Mouse (Mus musculus) activated CD4-positive, CD25-positive, alpha-beta regulatory T cell, adult 4 months (primary cell): ENCODE data around the gene Nxn. TPM values are rescaled to one million over a fixed set of nuclear protein-coding genes. Genes with fewer than 3 reads are reported as not detected.

Source experiments
- ATAC-seq: one replicate; pipeline ENCODE4 v1.8.0; 2017
- polyA plus RNA-seq, 2 experiments: library from polyadenylated mRNA; unstranded; fragments of 100-300 nt; shearing (Covaris generic); gene quantifications; one replicate each; pipeline ENCODE4 v1.2.1; 2017

The Nxn gene
- polyA plus RNA-seq, 2 experiments from 2014 or later = 0.71 to 1.8 TPM

DNA sequence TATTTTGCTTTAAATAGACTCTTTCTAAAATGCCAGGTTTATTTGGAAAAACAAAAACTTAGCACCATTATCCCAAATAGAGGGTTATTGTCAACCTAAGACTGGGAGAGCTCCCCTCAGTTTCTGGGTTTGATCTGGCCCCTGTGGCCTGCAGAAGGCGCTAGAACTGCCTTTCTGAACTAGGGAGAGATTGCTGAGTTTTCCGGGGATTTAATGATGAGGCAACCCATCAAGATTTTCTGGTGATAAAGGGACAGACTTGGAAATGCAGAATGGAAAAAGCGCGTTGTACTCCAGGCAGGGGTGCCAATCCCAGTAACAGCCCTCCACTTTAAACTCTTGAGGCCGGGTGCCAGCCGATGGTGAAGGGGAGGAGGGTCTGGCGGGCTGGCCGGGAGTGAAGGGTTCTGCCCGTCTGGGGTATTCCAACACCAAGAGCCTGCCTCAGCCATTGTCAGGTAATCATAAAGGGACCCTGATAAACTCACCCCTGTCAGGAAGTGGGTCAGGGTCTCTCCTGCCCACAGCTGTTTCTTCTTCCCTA is 100.4 kb downstream of the Nxn start:
- no peak for ATAC-seq

DNA sequence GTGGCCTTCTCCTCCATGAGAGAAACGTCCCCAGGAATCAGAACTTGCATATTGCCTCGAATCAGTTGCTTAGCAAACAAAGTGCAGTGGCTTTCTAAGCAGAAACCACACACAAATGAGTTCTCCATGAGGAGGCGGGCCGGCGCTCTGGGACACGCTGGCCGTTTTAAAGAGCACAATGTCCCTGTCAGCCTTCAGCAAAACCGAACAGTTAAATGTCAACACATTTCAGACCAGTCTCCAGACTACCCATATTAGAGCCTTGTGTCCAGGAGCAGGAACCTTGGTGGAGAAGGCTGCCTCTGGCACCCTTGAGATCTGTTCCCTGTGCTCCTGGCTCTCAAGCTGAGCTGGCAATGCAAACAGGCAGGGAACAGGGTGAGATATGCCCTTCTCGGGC is 101.7 kb downstream of the Nxn start:
- no peak for ATAC-seq

DNA sequence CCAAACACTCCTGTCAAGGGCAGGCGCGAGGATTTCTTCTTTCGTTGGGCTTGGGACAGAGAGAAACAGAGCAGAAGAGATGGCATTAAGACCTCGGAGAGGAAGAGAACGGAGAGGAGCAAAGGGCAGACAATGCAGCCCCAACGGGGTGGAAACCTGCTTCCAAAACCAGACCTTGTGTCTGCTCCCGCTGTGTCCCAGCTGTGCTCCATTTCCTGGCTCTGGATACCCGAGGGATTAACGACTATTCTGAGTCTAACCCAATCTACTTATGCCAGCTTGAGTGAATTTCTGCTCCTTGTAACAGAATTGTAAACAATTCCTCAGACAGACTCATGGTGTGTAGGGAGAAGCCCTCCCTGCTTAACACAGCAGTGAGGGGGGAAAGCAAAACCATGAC is 104.1 kb downstream of the Nxn start:
- ATAC-seq = no peak

DNA sequence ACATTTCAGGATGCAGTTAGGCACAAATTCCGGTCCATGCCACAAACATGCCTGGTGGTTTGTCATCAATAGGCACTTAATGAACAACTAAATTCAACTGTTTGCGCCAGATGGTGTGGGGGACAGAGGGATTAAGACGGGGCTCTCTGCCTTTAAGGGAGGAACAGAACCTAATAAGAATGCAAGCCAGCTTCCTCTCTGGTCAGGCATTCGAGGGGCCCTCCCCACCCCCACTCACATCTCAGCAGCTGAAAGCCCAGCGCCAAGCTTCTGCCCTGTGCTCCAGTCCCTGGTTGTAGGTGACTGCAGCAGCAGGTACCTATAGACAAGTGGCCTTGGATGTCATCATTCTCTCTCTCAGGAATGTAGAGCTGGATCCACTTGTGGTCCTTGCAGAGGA is 104.9 kb downstream of the Nxn start:
- no peak for ATAC-seq

DNA sequence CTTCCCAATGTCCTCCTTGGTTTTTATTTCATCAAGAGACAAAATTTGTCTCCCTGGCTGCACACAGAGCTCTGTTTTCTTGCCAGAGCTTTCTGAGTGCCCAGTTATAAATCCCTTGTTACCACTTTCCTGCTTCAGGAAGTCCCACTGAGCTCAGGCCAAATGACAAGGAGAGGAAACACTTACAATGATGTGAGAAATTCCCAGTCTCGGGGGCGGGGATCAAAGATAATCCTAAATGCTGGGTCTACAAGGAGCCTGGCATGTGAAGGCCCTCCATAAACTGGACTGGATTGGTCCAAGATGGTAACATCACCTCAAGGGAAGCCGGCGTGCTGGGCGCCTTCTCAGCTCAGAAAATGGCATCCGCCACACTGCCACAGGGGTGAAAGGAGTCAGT is 106.1 kb downstream of the Nxn start:
- ATAC-seq = no peak

DNA sequence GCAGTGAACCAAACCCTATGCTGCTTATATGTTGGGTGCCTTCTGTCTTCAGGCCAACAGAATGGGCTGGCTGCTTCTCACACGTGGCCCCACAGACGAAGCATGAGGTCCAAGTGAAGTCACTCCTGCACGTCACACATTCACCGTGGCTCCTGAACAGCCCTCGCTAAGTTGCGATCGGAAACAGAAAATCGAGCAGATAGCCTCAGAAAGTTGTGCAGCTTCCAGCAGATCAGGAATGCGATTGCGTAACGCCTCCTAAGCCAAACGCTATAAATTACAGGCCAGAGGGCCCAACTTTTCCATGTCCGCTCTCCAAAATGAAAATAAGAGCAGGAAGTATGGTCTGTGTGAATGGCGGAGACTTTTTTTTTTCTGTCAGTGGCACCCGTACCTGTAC is 106.5 kb downstream of the Nxn start:
- no peak for ATAC-seq

DNA sequence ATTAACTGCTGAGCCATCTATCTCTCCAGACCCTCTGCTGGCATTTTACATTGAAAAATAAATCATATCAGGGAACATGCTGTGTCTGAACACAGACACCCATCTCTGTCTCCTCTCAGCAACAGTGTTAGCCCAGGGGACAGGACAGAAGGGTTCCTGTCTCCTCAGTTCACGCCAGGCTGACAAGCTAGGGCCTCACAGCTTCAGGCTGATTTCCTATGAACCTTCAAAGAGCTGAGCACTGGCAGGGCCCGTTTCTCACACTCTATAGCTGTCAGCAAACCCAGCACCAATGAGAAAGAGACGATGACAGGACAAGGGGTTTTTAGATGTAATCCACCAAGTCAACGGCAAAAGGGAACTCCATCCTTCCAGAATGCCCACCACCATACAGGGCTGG is 107.0 kb downstream of the Nxn start:
- ATAC-seq = no peak

DNA sequence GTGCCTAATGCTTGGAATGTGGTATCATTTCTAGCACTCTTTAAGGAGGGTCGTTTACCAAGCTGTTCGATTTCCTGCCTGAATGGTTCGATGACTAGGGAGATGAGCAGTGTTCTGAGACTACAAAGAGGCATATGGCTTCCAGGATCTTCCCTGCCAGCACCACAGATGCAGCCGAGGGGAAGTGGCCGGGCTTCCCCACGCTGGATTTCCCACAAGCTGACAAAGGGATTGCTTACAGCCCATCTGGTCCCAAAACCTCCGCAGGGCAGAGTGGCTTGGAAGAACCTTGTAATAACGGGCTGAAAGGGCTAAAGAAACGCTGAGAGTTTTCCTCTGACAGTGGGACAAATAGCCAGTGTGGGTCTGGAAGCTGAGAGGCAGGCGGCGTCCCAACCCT is 108.6 kb downstream of the Nxn start:
- no peak for ATAC-seq

DNA sequence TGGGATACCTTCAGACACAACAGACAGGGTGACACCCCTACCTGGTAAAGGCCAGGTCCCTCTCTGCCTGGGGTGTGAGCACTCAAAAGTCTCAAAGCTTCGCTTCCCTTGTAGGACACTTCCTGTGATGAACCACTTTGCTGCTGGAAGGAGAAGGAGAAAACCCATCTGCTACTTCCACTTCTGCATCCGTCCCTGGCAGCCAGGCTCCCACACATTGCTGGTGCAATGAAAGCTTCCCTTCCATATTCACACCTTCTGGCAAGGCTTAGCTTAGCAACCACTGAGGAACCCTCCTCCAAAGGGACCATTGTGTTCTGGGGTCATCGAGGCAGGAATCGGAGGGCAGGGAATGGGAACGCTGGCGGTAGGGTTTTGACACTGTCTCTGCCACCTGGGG is 110.3 kb downstream of the Nxn start:
- no peak for ATAC-seq

DNA sequence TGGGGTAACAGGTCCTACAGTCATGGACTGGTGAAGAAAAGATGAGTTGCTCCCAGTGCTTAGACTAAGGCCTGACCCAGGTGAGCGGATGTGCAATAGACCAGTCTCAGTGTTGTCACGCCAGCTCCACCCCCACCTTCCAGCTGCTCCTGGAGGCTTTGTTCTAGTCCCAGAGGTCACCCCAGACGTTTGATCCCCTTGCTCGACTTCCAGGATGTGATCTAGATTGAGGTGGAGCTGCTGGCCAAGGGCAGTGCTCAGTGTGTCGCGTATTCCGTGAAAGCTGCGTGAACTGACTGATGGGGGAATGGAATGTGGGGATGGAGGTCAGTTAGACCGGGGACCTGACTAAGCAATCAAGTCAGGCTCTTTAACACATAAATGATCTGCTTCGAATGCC is 111.6 kb downstream of the Nxn start:
- ATAC-seq = no peak

DNA sequence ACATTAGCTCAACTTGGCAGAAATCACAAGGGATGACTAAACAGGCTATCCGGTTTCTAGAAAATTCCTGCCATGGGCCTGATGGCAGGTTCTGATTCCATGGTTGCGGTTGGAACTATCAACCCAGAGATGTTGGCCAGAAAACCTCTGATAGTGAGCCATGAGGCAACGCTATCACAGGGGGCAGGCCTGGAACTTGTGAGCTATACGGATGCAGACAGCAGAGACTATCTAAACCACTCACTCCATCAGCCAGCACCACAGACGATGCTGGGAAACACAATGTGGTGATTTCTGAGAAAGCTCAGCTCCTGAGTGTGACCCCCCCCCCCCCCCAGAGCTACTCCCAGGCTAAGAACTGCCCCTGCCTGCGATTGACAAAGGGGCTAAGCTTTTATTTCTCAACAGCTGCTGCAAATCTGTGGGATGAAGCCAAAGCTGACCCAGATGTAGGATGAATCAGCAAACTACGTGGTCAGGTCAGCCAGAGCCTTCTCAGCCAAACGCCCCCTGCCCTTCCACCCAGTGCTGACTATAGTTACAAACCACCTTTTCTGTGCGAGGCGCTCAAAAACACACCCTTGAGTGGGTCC is 112.3 kb downstream of the Nxn start:
- no peak for ATAC-seq

DNA sequence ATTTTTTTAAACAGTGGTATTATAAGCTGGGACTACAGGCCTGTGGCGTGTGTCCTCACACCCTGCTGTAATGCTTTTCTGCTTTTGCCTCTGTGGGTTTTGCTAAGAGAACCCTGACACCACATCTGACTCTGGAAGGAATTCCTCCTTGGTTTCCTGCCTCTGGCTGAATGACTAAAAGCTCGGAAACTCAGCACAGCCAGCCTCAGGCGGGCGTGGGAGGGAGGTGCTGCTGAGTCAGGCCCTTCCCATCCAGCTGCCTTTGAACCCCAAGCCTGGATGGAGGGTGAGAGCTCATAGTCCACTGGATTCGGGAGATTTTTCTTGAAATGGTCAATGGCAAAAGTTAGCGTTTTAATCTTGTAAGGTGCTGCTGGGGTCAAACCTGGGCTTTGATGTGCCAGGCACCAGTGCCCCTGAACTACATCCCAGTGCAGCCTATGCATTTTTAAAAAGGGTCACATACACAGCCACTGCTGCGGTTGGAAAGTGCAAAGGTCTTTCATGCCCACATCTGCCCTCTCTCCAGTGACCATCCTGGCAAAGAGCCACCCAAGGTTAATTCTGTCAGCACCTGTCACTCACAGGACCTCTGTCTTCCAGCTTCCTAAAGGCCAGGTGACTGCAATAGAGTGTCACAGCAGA is 113.4 kb downstream of the Nxn start:
- ATAC-seq = no peak

DNA sequence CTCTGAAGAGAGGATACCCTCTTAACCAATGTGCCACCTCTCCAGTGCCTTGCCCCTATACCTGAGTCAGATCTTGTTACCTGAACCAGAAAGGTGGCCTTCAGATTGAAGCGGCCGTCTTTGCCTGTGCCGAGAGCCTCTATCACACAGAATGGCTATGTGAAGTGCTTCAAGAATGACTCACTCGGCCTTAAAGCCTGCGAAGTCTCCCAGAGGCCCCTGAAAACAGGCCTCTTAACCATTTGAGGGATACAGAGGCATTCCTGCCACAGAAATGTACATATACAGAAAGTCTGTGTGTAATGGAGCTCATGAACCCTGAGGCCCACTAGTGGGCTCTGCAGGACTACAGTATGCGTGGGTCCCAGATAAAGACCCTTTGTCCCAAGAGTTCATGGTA is 115.1 kb downstream of the Nxn start:
- no peak for ATAC-seq

DNA sequence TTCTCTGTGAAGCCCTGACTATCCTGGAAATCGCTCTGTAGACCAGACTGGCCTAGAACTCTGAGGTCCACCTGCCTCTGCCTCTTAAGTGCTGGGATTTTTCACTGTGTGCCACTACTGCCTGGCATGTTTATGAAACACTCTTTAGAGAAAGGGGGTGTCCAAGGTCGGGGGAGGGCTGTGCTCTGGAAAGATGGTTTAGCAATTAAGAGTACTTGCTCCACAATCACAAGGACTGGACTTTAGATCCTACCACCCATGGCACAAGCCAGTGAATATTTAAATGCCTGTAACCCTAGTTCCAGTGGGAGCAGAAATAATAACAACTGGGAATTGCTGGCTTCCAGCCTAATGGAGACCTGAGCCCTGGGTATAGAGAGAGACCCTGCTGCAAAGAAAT is 119.0 kb downstream of the Nxn start:
- ATAC-seq = no peak

DNA sequence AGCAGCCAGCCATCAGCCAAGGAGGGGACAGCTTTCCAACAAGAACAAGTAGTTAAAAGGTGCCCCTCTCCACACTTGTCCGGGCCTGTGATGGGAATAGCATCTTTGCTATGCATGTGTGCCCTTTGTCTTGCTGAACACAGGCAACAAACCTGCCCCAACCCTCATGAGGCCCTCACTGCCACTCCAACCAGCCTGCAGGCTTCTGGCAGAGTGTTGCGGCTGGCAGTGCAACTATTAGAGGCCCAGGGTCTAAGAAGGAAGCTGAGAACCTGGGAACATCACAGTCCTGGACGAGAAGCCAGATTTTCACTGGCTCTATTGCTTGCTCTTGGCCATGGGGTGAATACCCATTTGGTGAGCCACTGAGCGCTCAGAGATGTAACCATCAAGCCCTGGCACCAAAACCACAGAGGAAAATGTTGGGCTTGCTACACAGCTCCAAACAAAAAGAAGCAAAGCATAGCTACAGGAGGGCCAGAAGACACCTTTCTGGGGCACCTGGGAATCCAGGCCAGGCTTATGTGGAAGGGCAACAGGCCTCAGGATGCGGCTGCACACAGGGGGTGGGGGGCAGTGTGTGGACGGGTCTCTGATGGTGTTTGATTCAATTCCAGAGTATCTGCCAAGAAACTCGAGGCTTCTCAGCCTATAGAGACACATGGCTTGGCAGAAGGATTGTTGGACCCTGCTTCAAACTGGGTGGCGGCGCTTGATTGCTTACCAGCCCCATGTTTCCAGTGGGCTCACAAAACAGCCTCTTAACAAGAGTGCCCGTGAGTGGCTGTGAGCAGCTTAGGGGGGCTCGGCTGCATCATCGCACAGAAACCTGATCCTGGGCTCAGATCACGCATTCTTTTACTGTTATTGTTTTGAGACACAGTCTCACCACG is 119.7 kb downstream of the Nxn start:
- no peak for ATAC-seq

DNA sequence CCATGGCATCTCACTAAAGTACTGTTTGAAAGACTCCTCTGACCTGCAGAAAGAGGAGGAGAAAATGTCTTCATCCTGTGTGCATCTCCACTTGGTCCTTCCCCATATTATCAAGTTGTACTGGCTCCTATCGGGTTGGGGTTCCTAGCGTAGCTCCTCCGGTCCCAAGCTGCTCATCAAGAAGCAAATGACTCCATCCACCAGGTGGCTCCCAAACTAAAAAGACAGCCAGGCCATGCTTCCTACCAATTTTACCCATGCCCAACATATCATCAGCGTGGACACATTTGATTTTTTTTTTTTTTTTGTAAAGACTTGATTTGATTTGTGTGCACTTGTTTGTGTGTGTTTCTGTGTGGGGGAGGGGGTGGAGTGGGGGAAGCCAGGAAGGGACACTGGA is 126.5 kb downstream of the Nxn start:
- no peak for ATAC-seq

DNA sequence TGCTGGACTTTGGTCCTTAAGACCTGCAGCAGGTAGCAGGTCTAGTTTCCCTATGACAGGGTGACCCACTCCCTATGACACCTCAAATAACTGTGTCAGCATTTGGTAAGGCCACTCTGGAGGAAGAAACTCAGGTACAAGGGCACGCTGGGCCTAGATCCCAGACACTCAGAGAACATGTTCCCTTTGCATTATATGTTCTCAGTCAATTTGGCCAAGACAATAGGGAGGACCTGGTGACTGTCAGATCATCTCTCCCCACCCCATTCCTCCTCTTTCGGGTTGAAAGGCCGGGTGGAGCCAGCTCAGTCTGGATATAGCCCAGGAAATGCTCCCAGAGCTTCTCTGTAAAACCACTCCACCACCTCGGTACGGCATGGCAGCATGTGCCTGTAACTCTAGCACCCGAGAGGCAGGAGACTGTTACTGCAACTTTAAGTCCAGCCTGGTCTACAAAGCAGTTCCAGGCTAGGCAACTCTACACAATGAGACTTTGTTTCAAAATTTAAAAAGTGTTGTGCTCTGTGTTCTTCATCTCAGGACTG is 130.3 kb downstream of the Nxn start:
- no peak for ATAC-seq

DNA sequence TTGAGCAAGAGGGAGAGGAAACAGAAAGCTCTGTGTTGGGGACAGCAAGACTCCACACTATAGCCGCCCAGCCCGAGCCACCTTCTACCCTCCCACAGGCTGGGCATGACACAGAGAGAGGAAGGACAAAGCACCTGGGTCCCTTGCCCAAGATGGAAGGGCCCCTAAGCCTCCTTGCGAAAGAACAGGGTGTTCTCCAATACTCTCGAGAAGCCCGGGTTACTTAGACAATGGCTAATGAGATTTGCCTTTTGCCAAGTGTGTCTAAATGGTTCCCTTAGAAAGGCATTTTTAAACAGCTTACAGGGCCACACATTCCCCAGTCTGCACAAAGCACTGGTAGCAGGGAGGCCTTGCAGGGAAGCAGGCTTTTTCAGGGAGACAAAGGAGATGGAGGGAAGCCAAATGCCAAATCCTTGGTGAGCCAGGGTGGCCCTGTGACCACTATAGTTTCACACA is 130.9 kb downstream of the Nxn start:
- ATAC-seq = no peak

DNA sequence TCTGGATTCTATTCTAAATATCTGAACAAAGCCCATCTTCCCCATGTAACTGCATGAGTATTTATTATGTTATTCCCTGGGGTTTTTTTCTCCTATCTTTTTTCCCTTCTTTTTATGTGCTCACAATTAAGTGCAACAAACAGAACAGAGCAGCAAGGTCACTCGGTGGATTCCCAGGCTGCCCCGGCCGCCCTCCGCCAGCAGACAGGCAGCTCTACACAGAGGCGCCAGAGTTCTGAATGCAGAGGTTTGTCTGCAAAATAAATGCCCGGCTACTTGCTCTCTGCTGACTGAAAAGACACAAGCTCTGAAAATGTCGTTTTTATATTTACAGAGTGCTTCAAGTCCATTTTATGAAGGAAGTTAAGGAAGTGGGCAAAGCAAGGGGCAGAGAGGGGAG is 131.4 kb downstream of the Nxn start:
- no peak for ATAC-seq

DNA sequence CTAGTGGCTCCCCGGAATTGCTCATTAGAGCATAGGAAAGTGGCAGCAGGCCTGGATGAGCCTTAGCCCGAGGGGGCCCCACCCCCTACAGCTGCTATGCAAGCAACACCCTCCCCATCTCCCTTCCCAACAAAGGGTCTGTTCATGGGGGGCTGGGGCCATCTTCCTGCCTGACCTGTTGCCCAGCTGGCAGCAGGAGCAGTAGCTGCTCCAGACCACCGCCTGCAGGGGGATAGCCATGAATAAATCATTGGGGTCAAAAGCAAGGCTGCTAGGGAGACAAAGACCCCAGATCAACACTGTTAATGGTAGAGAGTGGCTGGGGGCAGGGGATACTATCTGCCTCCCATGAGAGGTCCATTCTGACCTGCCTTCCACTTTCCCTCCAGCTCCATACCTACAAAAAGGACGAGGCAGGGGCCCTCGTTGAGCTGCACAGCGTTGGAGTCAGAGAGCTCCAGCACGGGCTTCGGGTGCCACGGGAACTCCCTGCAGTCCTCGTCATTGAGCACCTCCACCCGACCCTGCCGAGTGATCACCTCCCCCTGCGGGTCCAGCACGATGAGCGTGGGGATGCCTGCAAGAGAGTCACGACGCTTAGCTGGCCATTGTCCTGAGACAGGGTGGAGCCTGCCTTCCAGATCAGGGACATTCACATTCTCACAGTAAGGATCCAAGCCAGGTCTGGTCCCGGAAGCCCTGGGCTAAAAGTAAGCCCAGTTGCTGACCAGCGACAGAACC is 136.2 kb downstream of the Nxn start:
- no peak for ATAC-seq

DNA sequence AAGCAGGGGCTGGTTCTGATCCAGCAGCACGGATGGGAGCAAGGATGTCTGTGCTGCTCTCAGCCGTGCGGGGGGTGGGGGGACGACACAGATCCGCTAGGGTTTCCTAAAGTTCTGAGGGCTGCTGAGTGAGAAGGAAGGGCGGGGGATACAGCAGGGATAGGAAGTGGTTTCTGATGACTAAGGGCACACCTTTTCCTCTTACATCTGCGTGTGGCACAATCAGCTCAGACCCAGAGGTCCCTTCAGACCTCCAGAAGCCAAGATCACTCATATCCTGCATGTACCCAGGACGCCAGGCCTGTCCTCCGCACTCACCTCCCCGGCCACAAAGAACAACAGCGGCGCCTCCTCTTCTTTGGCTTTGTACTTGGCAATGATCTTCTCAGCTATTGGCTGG is 137.7 kb downstream of the Nxn start:
- peak; percentile 89 for ATAC-seq

DNA sequence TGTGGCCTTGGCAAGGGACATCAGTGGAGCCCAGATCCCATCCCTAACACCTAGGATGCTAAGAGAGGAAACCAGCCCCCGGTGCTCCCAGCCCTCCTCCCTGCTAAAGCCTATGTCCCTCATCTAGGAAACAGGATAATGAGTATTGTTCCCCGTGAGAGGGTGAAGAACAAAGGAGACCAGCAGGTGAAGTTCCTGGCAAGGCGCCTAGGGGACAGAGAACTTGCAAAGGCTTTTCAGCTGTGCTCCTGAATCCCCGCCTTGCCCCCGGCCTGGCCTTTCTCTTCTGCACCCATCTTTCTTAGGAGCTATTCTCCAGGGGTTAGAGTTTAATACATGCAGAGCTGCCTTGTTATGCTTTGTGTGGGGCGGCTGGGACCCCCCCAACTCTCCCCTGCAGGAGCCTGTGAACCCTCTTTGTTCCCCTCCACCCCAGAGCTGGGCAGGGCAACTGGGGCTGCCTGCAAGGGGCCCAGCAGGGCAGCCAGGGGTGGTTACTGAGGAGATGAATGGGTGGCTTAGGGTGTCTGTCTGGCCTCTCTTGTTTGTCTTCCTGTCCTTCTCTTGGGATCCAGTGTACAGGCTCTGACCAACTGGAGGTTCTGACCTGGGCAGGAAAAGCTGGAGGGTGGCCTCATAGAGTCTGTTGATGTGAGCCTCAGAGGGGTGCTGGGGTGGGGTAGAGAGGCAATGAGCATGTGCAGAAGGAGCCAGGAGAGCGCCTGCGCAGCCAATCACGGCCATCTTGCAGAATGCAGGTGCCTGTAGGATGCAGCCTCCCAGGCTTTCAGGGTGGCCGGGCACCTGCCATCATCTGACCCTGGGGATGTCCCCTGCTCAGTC is 138.5 kb downstream of the Nxn start:
- no peak for ATAC-seq
